17 mouse cellular contexts compared by ENCODE assay signal in the genomic region with DNA sequence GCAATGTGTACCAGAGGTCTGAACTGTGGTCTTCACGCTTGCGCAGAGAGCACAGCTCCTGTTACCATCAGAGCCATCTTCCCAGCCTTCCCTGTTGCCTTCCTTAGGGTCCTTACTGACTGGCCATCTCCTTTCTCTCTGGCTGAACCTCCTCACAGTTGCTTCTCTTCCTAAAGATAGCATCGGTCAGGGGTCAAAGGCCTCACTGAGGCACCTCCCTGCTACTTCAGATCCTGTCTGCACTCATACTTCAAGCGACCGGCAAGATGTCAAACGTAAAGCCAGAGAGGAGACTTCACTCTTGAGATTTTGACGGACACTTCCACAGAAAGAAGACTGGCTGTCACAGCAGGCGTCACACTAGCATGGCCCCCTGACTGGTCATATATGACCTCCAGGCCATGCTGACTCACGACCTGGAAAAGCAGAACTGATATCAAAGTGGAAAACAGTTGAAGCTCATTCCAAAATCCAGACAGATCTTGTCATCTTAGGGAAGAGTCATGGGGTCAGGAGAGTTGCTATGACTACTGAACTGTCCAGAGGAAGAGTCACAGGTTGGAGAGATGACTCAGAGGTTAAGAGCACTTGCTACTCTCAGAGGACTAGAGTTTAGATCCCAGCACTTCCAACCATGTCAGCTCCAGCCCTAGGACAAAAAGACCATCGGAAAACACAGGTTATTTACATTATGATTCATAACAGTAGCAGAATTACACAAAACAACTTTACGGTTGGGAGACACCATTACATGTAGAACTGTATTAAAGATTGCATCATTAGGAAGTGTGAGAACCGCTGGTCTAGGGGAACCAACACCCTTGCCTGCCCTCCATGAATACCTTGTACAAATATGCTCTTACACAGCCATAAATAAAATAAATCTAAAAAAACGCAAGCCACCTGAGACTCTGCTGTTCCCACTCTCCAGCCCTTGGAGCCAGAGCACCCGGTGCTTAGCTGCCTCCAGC. TPM values are rescaled to one million over a fixed set of nuclear protein-coding genes. Genes with fewer than 3 reads are reported as not detected.
A peak's percentile ranks its signal among the peaks of the same experiment; 100 is the strongest.
DNase-seq lines count a peak whose midpoint lies in the region.
"Had no signal": no experiment of that assay in that cellular context is flagged by ENCODE, and none has a peak within 500 bp of the region (broad histone marks: within the 10 kb centered on the region; RNA-seq: fewer than 3 reads in every experiment).

No protein-coding gene starts in this region.

- peak; percentile 57 to 77 for DNase-seq in adrenal gland, adult (ENCODE audit: inconsistent age in 2 of 2, low spot score in 1 of 2)
- DNase-seq in adrenal gland, postnatal 10 days: no peak
- peak; percentile 17 for DNase-seq in cerebellum, adult 9-11 months
- DNase-seq in cerebellum, adult 11-12 months: no peak
- DNase-seq in adrenal gland, postnatal 36 days: peak; percentile 51 to 62
- peak; percentile 51 for DNase-seq in yolk sac, embryonic 10.5 days (ENCODE audit: low spot score)
- DNase-seq in lung, adult 18-20 months: no peak
- no peak for DNase-seq in ovary, adult 18-20 months (ENCODE audit: low spot score)
- DNase-seq: cerebellum, postnatal 36 days; gastrocnemius, postnatal 10 days; heart, adult 18-20 months; heart, postnatal 10 days; kidney, postnatal 25 days; liver; right cerebral cortex, postnatal 14 days; spleen, adult 18-20 months; thymus, postnatal 25 days had no signal

RNA-seq across cellular contexts. Expression of a gene that starts 1.8 kb away (rescaled TPM):
- 100 to 1,000 TPM; 176 to 199 TPM for total RNA-seq in adrenal gland, postnatal 10 days (2021)
- total RNA-seq in adrenal gland, postnatal 36 days (2021): 100 to 1,000 TPM; 319 to 365 TPM

RNA-seq across cellular contexts. Expression of a gene that starts 25.0 kb away (rescaled TPM):
- total RNA-seq in adrenal gland, postnatal 10 days (2021): 10 to 100 TPM; 85.1 to 90.9 TPM
- total RNA-seq in adrenal gland, postnatal 36 days (2021): 100 to 1,000 TPM; 106 to 108 TPM

RNA-seq across cellular contexts. Expression of a gene that starts 51.6 kb away (rescaled TPM):
- total RNA-seq in adrenal gland, postnatal 10 days (2021): 10 to 100 TPM; 75.1 to 75.6 TPM
- 100 to 1,000 TPM; 108 to 127 TPM for total RNA-seq in adrenal gland, postnatal 36 days (2021)

Comparison
In these comparisons a context has a peak if more than half of its experiments do, and no peak if none do; other contexts are left out.
1. DNase-seq: peak in adrenal gland, adult (2 of 2), cerebellum, adult 9-11 months (single experiment), adrenal gland, postnatal 36 days (2 of 2) and yolk sac, embryonic 10.5 days (single experiment); none in adrenal gland, postnatal 10 days (single experiment), cerebellum, adult 11-12 months (single experiment), lung, adult 18-20 months (0 of 2) and ovary, adult 18-20 months (single experiment).